In the genomic region with DNA sequence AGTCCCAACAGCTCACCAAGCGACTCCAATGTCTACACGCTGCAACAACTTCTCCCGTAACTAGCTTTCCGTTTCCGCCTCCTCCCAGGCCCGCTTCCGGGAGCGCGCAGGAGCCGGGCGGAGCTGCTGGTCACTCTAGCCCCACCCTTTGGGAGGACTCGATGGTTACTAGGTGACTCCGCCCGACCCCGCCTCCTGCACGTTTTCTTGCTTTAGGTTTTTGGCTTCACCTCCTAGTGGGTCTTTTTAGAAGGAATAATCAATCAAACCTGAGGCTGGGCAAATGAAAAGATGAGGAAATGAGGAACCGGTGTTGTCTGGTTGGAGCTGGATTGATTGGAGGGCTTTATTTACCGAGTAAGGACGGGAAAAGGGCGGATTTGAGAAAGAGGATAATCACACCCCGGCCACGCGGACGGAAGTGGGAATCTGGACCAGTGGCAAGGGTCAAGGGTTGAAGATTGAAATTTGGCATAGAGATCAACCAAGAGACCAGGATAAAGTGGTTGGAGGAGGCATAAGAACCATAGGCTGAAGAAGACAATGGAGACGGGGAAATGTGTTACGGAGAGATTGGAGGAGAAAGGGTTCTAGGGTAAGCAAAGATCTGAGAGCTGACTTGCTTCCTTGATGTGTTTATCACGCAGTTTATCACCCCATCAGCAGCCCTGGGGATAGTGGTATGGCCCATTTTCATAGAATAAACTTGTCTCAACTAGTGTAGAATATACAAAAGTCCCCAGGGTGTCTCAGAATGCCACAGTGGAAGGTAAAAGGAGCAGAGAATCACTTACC, we compare ENCODE assay signal across 7 mouse cellular contexts. TPM values are rescaled to one million over a fixed set of nuclear protein-coding genes. Genes with fewer than 3 reads are reported as not detected.
DNase-seq lines count a peak whose midpoint lies in the region; ATAC-seq lines count a peak whose summit lies in the region.

A gene (minus strand): TSS at position 296 of the 795 bp plus-strand sequence.

- H3K4me1 ChIP-seq in intestine, embryonic 15.5 days (replicated peaks): 0 out of 2 replicates have a peak, but pooled peaks cover 7% of the 10 kb centered on the region

- peak within 1 kb of the TSS; percentile 88 for H3K9ac ChIP-seq in intestine, embryonic 15.5 days

- H3K9me3 ChIP-seq in intestine, embryonic 15.5 days: no peaks in the 10 kb centered on the region

- DNase-seq in adrenal gland, postnatal 10 days: peak; percentile 91
- DNase-seq in embryo, embryonic 11.5 days (ENCODE audit: low read depth, low spot score): peak; percentile 73
- peak; percentile 67 to 85 for DNase-seq in gastrocnemius, postnatal 4 days (ENCODE audit: low spot score in 2 of 2)
- DNase-seq in left cerebral cortex, postnatal 25 days (ENCODE audit: low spot score in 2 of 2): peak; percentile 79 to 89
- DNase-seq in mesoderm, embryonic 11.5 days (ENCODE audit: low read depth, low spot score): peak; percentile 86
- DNase-seq in right cerebral cortex, postnatal 25 days: peak; percentile 84

- intact Hi-C loops in left cerebral cortex, postnatal 25 days (cut with DNase I): no loop called here

- peaks cover 11% of the 10 kb centered on the region for H3K36me3 ChIP-seq in intestine, embryonic 15.5 days

- peak within 1 kb of the TSS; percentile 94 for H3K27ac ChIP-seq in intestine, embryonic 15.5 days

- peak; percentile 95 for ATAC-seq in intestine, embryonic 15.5 days

- H3K4me3 ChIP-seq in intestine, embryonic 15.5 days (replicated peaks): peak within 1 kb of the TSS; percentile 90

- no peaks in the 10 kb centered on the region for H3K27me3 ChIP-seq in intestine, embryonic 15.5 days (replicated peaks)

- 1% methylated on average over 27 of the region's 27 CpGs for WGBS in intestine, embryonic 15.5 days

- H3K4me2 ChIP-seq in intestine, embryonic 15.5 days (replicated peaks): peak within 1 kb of the TSS; percentile 80

RNA-seq across cellular contexts. Expression of the gene that starts here (rescaled TPM):
- total RNA-seq in adrenal gland, postnatal 10 days (2021): 100 to 1,000 TPM; 106 to 121 TPM
- 10 to 100 TPM; 74.9 to 79.4 TPM for total RNA-seq in gastrocnemius, postnatal 4 days (2021)
- polyA plus RNA-seq in intestine, embryonic 15.5 days (2015; fragmentation: Nextera tagmentation; extraction: Ambion mirVana): 263 and 265 TPM in 2 replicates
- total RNA-seq in left cerebral cortex, postnatal 25 days (2021): 10 to 100 TPM; 57.5 to 71.9 TPM

Comparison
In these comparisons a context has a peak if more than half of its experiments do, and no peak if none do; other contexts are left out.
1. Peak in every context shown above with its lines: DNase-seq, ATAC-seq, H3K4me3 ChIP-seq and H3K27ac ChIP-seq.